Mouse (Mus musculus): ENCODE results near the gene Ankrd6. TPM values are rescaled to one million over a fixed set of nuclear protein-coding genes. Genes with fewer than 3 reads are reported as not detected.
A peak's percentile ranks its signal among the peaks of the same experiment; 100 is the strongest.

The Ankrd6 gene
- polyA plus RNA-seq, 1 experiment from 2014 or later = 12.1 TPM

GRCm38 (mm10) chr4:32864131-32864866 is 86.3 kb downstream of the Ankrd6 start:
- no peak for ATAC-seq (replicated peaks; ENCODE audit: low FRiP score)
- WGBS = 29% methylated on average over 31 of the region's 31 CpGs

GRCm38 (mm10) chr4:32863447-32864130 is 87.1 kb downstream of the Ankrd6 start:
- Histone ChIP-seq H3K4me2 (peak overlapping the region; percentile 46), H3K27me3 (peaks cover 7% of the 10 kb centered on the region), H3K36me3 (no peaks in the 10 kb centered on the region), H3K4me3 (replicated peaks) (peak overlapping the region; percentile 1; the same call in 1 of the 2 replicates), H3K4me1 (peaks cover 27% of the 10 kb centered on the region), H3K9me3 (replicated peaks) (no peaks in the 10 kb centered on the region), H3K9ac (peak overlapping the region; percentile 14; the same call in 1 of the 2 replicates), H3K27ac (0 out of 2 replicates have a peak overlapping the region, but pooled peaks have one; percentile 9)
- ATAC-seq (replicated peaks; ENCODE audit: low FRiP score) = no peak
- WGBS = 21% methylated on average over 12 of the region's 12 CpGs

More at GRCm38 (mm10) chr4:32864131-32864866, 86.3 kb downstream of the Ankrd6 start:
- Histone ChIP-seq H3K4me1 (peaks cover 27% of the 10 kb centered on the region), H3K27ac (no peak overlapping the region), H3K4me2 (peak overlapping the region; percentile 46), H3K4me3 (replicated peaks) (peak overlapping the region; percentile 1; the same call in 1 of the 2 replicates), H3K27me3 (peaks cover 7% of the 10 kb centered on the region), H3K9me3 (replicated peaks) (no peaks in the 10 kb centered on the region), H3K36me3 (no peaks in the 10 kb centered on the region), H3K9ac (peak overlapping the region; percentile 14; the same call in 1 of the 2 replicates)

- no peak for ATAC-seq (replicated peaks; ENCODE audit: low FRiP score)
- Histone ChIP-seq H3K4me2 (peak overlapping the region; percentile 46; the same call in 1 of the 2 replicates), H3K9me3 (replicated peaks) (no peaks in the 10 kb centered on the region), H3K36me3 (no peaks in the 10 kb centered on the region), H3K27me3 (peaks cover 7% of the 10 kb centered on the region), H3K4me1 (peaks cover 27% of the 10 kb centered on the region), H3K9ac (no peak overlapping the region), H3K27ac (0 out of 2 replicates have a peak overlapping the region, but pooled peaks have one; percentile 9), H3K4me3 (replicated peaks) (no peak overlapping the region)
- WGBS = 28% methylated on average over 15 of the region's 15 CpGs
These were observed 87.7 kb downstream of the Ankrd6 start for GRCm38 (mm10) chr4:32862751-32863446.

DNA sequence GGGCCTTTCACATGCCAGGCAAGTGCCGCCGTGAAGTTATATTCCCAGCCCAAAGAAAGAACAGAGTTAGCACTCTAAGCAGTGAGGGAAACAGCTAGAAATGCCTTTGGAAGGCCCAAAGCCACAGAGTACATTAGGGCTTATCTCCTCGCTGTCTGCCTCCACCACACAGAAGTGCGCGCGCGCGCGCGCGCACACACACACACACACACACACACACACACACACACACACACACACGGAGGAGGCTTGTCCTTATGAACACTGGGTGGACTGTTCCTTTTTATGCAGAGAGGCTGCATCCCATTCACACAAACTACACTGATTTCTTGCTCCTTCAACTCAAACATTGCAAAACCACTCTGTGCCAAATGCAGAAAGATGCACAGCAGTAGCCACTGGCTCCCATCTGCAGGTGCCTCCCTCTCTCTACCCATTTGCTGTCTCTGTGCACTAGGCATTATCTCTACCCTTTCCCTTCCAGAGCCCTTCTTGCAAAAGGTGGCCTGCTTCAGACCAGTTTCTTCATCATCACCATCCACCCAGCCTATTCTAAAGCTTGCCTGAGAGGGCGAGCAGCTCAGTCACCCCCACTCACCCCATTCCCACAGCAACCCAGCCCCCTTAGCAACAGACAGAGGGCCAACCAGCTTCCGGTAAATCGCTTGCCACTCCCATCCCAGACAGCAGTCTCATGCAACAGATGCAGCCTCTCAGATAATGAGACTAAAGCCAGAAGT is 88.5 kb downstream of the Ankrd6 start:
- H3K4me1 ChIP-seq = peaks cover 27% of the 10 kb centered on the region
- 69% methylated on average over 15 of the region's 15 CpGs for WGBS
- H3K27ac ChIP-seq = no peak overlapping the region
- no peaks in the 10 kb centered on the region for H3K9me3 ChIP-seq (replicated peaks)
- H3K9ac ChIP-seq = no peak overlapping the region
- H3K4me3 ChIP-seq (replicated peaks) = no peak overlapping the region
- H3K4me2 ChIP-seq = no peak overlapping the region
- no peaks in the 10 kb centered on the region for H3K36me3 ChIP-seq
- ATAC-seq (replicated peaks; ENCODE audit: low FRiP score) = 0 out of 2 replicates have a peak, but pooled peaks have one; percentile 55
- H3K27me3 ChIP-seq = peaks cover 7% of the 10 kb centered on the region

- Histone ChIP-seq H3K4me3 (replicated peaks) (no peak overlapping the region), H3K4me1 (peaks cover 27% of the 10 kb centered on the region), H3K27me3 (peaks cover 7% of the 10 kb centered on the region), H3K36me3 (no peaks in the 10 kb centered on the region), H3K9ac (no peak overlapping the region), H3K27ac (no peak overlapping the region), H3K4me2 (no peak overlapping the region), H3K9me3 (replicated peaks) (no peaks in the 10 kb centered on the region)
- ATAC-seq (replicated peaks; ENCODE audit: low FRiP score) = no peak
- WGBS = 79% methylated on average over 18 of the region's 18 CpGs
These were observed 90.3 kb downstream of the Ankrd6 start for GRCm38 (mm10) chr4:32860184-32860965.

- Histone ChIP-seq H3K4me3 (replicated peaks) (no peak overlapping the region), H3K27ac (no peak overlapping the region), H3K9me3 (replicated peaks) (no peaks in the 10 kb centered on the region), H3K4me1 (no peaks in the 10 kb centered on the region), H3K9ac (no peak overlapping the region), H3K27me3 (no peaks in the 10 kb centered on the region), H3K4me2 (no peak overlapping the region), H3K36me3 (no peaks in the 10 kb centered on the region)
- no peak for ATAC-seq (replicated peaks; ENCODE audit: low FRiP score)
- 39% methylated on average over 9 of the region's 9 CpGs for WGBS
These were observed 95.1 kb downstream of the Ankrd6 start for GRCm38 (mm10) chr4:32855580-32855979.

DNA sequence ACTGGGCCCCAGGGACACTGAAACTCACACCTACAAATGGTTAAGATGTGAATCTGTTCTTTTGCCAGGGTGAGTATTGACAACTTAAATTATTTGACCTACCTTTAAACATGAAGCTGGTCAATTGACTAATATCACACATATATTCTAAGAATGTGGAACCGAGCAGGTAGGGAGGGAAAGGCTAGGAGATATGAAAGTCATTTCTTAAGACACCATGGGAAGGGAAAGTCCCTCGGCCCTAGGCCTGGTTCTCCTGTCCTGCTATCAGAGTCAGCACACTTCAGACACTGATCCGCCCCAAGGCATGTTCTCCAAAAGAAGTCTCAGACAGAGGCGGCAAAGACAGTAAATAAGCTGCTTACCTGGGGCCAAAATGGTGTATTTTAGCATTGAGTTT is 95.7 kb downstream of the Ankrd6 start:
- Histone ChIP-seq H3K9me3 (replicated peaks) (no peaks in the 10 kb centered on the region), H3K4me1 (no peaks in the 10 kb centered on the region)
- 90% methylated on average over 4 of the region's 4 CpGs for WGBS

GRCm38 (mm10) chr4:32853609-32854188 is 96.9 kb downstream of the Ankrd6 start:
- H3K4me3 ChIP-seq (replicated peaks) = no peak overlapping the region
- no peaks in the 10 kb centered on the region for H3K36me3 ChIP-seq
- H3K4me2 ChIP-seq = no peak overlapping the region
- no peaks in the 10 kb centered on the region for H3K4me1 ChIP-seq
- WGBS = 89% methylated on average over 5 of the region's 5 CpGs
- H3K9me3 ChIP-seq (replicated peaks) = no peaks in the 10 kb centered on the region
- no peak overlapping the region for H3K9ac ChIP-seq
- H3K27ac ChIP-seq = no peak overlapping the region
- no peak for ATAC-seq (replicated peaks; ENCODE audit: low FRiP score)
- no peaks in the 10 kb centered on the region for H3K27me3 ChIP-seq

More for the DNA sequence above, 95.7 kb downstream of the Ankrd6 start:
- ATAC-seq (replicated peaks; ENCODE audit: low FRiP score) = no peak
- Histone ChIP-seq H3K9ac (no peak overlapping the region), H3K4me2 (no peak overlapping the region), H3K4me3 (replicated peaks) (no peak overlapping the region), H3K27ac (no peak overlapping the region), H3K27me3 (no peaks in the 10 kb centered on the region), H3K36me3 (no peaks in the 10 kb centered on the region)

DNA sequence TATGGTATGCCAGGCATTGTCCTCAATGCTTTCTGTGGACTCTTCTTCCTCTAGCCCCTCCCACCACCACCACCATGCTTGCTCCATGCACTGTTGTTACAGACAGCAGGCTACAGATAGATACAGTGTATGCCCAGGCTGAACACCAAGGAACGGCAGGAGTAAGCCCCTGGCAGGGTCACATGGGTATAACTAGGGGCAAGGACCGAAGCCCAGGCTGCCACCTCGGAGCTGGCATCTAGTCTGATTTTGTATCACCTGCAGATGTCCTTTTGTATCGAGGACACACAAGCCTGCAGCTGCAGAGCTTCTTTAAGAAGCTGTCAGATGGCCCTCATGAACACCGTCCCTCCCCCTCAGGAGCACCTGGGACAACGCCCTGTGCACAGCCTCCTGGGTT is 97.8 kb downstream of the Ankrd6 start:
- H3K36me3 ChIP-seq = no peaks in the 10 kb centered on the region
- H3K27ac ChIP-seq = no peak overlapping the region
- no peaks in the 10 kb centered on the region for H3K27me3 ChIP-seq
- no peak overlapping the region for H3K9ac ChIP-seq
- H3K4me2 ChIP-seq = no peak overlapping the region
- no peak overlapping the region for H3K4me3 ChIP-seq (replicated peaks)
- no peak for ATAC-seq (replicated peaks; ENCODE audit: low FRiP score)
- no peaks in the 10 kb centered on the region for H3K4me1 ChIP-seq
- no peaks in the 10 kb centered on the region for H3K9me3 ChIP-seq (replicated peaks)
- WGBS = 74% methylated on average over 6 of the region's 6 CpGs

GRCm38 (mm10) chr4:32852294-32852693 is 98.3 kb downstream of the Ankrd6 start:
- H3K4me2 ChIP-seq = no peak overlapping the region
- H3K36me3 ChIP-seq = no peaks in the 10 kb centered on the region
- no peaks in the 10 kb centered on the region for H3K9me3 ChIP-seq (replicated peaks)
- H3K27ac ChIP-seq = no peak overlapping the region
- 91% methylated on average over 8 of the region's 8 CpGs for WGBS
- H3K27me3 ChIP-seq = no peaks in the 10 kb centered on the region
- no peak for ATAC-seq (replicated peaks; ENCODE audit: low FRiP score)
- H3K4me3 ChIP-seq (replicated peaks) = no peak overlapping the region
- no peaks in the 10 kb centered on the region for H3K4me1 ChIP-seq
- no peak overlapping the region for H3K9ac ChIP-seq
